Mouse (Mus musculus) stomach, embryonic 14.5 days (tissue): Measurements from ENCODE around the gene Cx3cr1. TPM values are rescaled to one million over a fixed set of nuclear protein-coding genes. Genes with fewer than 3 reads are reported as not detected.

Experiments used
- ATAC-seq: fragments of 200-750 bp; cut with Nextera tagmentation; 2 replicates; pipeline ENCODE4 v1.8.0; 2017; ENCODE audit warnings: low read depth, moderate TSS enrichment; ENCODE audit not compliant: insufficient number of reproducible peaks, insufficient read depth, low FRiP score
- H3K27ac ChIP-seq: fragments of 300-500 bp; sonication (generic); 2 replicates; pipeline ENCODE4 v1.5.1; 2014; ENCODE audit warnings: mild to moderate bottlenecking, low read length, moderate library complexity, mixed read lengths
- H3K27me3 ChIP-seq: fragments of 300-500 bp; sonication (generic); 2 replicates; pipeline ENCODE4 v1.6.1; 2014; ENCODE audit warnings: low read length, control low read depth, mixed read lengths; ENCODE audit not compliant: control insufficient read depth, insufficient read depth
- H3K36me3 ChIP-seq: fragments of 300-500 bp; sonication (generic); 2 replicates; pipeline ENCODE4 v1.6.1; 2014; ENCODE audit warnings: mild to moderate bottlenecking, control low read depth, low read length, moderate library complexity, mixed read lengths; ENCODE audit not compliant: control insufficient read depth, insufficient read depth
- H3K4me1 ChIP-seq: fragments of 300-500 bp; sonication (generic); 2 replicates; pipeline ENCODE4 v1.6.1; 2014; ENCODE audit warnings: low read length, control low read depth, mixed read lengths; ENCODE audit not compliant: control insufficient read depth, insufficient read depth
- H3K4me2 ChIP-seq: fragments of 300-500 bp; sonication (generic); replicated peaks from 2 replicates; pipeline ENCODE4 v1.6.1; 2014; ENCODE audit warnings: low read depth, low read length, control low read depth
- H3K4me3 ChIP-seq: fragments of 300-500 bp; sonication (generic); 2 replicates; pipeline ENCODE4 v1.5.1; 2014; ENCODE audit warnings: low read depth, low read length, control low read depth
- H3K9ac ChIP-seq: fragments of 300-500 bp; sonication (generic); replicated peaks from 2 replicates; pipeline ENCODE4 v1.6.1; 2014; ENCODE audit warnings: low read depth, mild to moderate bottlenecking, control low read depth, low read length, moderate library complexity, mixed read lengths
- H3K9me3 ChIP-seq: fragments of 300-500 bp; sonication (generic); 2 replicates; pipeline ENCODE4 v1.6.1; 2016; ENCODE audit warnings: low read depth, low read length, control low read depth; ENCODE audit not compliant: control insufficient read depth
- WGBS: fragments of 180-500 bp; shearing (Covaris S2); extraction: QIAGEN DNeasy Blood & Tissue Kit; methylation state at CpG from one replicate; pipeline ENCODE4 v1.1.7; 2014; 5-methylcytosine and 5-hydroxymethylcytosine counted together
- polyA plus RNA-seq: library from polyadenylated mRNA; unstranded; fragments of >200 nt; fragmentation: Nextera tagmentation; extraction: Ambion mirVana; gene quantifications from 2 replicates; pipeline ENCODE4 v1.2.1, GENCODE M21; 2014

Cx3cr1 gene
- polyA plus RNA-seq, 1 experiment from 2014 or later: 13.7 TPM

- no peaks in the 10 kb centered on the region for H3K4me1 ChIP-seq
- no peak overlapping the region for H3K4me3 ChIP-seq
- no peak overlapping the region for H3K4me2 ChIP-seq
- 72% methylated on average over 3 of the region's 3 CpGs for WGBS
- H3K27ac ChIP-seq: no peak overlapping the region
- ATAC-seq: no peak
- H3K9ac ChIP-seq: no peak overlapping the region
- no peaks in the 10 kb centered on the region for H3K27me3 ChIP-seq
- H3K9me3 ChIP-seq: no peaks in the 10 kb centered on the region
- H3K36me3 ChIP-seq: no peaks in the 10 kb centered on the region
These were observed 10.9 kb downstream of the Cx3cr1 start for GRCm38 (mm10) chr9:120058730-120059129.

- H3K4me3 ChIP-seq: no peak overlapping the region
- no peaks in the 10 kb centered on the region for H3K9me3 ChIP-seq
- H3K4me2 ChIP-seq: no peak overlapping the region
- H3K27ac ChIP-seq: no peak overlapping the region
- ATAC-seq: no peak
- no peaks in the 10 kb centered on the region for H3K4me1 ChIP-seq
- no peaks in the 10 kb centered on the region for H3K27me3 ChIP-seq
- no peak overlapping the region for H3K9ac ChIP-seq
- WGBS: 71% methylated on average over 9 of the region's 9 CpGs
- no peaks in the 10 kb centered on the region for H3K36me3 ChIP-seq
These were observed 13.5 kb downstream of the Cx3cr1 start for GRCm38 (mm10) chr9:120056201-120056600.

GRCm38 (mm10) chr9:120054545-120055277 is 15.0 kb downstream of the Cx3cr1 start:
- no peaks in the 10 kb centered on the region for H3K36me3 ChIP-seq
- no peaks in the 10 kb centered on the region for H3K27me3 ChIP-seq
- WGBS: 48% methylated on average over 8 of the region's 8 CpGs
- no peak overlapping the region for H3K4me2 ChIP-seq
- H3K4me3 ChIP-seq: no peak overlapping the region
- no peaks in the 10 kb centered on the region for H3K4me1 ChIP-seq
- ATAC-seq: no peak
- no peak overlapping the region for H3K27ac ChIP-seq
- no peaks in the 10 kb centered on the region for H3K9me3 ChIP-seq
- H3K9ac ChIP-seq: no peak overlapping the region

GRCm38 (mm10) chr9:120049407-120049806 is 20.3 kb downstream of the Cx3cr1 start:
- Histone ChIP-seq H3K4me1 (no peaks in the 10 kb centered on the region), H3K9me3 (no peaks in the 10 kb centered on the region), H3K4me3 (no peak overlapping the region), H3K4me2 (no peak overlapping the region), H3K36me3 (no peaks in the 10 kb centered on the region), H3K27ac (no peak overlapping the region), H3K9ac (no peak overlapping the region), H3K27me3 (no peaks in the 10 kb centered on the region)
- ATAC-seq: no peak
- 70% methylated on average over 3 of the region's 3 CpGs for WGBS

- Histone ChIP-seq H3K27me3 (no peaks in the 10 kb centered on the region), H3K36me3 (no peaks in the 10 kb centered on the region), H3K4me2 (no peak overlapping the region), H3K4me3 (no peak overlapping the region), H3K4me1 (no peaks in the 10 kb centered on the region), H3K27ac (no peak overlapping the region), H3K9ac (no peak overlapping the region), H3K9me3 (no peaks in the 10 kb centered on the region)
- no peak for ATAC-seq
- WGBS: 66% methylated on average over 6 of the region's 6 CpGs
These were observed 21.2 kb downstream of the Cx3cr1 start for GRCm38 (mm10) chr9:120048495-120048894.

GRCm38 (mm10) chr9:120043115-120043514 is 26.6 kb downstream of the Cx3cr1 start:
- Histone ChIP-seq H3K27ac (no peak overlapping the region), H3K4me1 (no peaks in the 10 kb centered on the region), H3K4me3 (no peak overlapping the region), H3K9me3 (no peaks in the 10 kb centered on the region), H3K36me3 (no peaks in the 10 kb centered on the region), H3K4me2 (no peak overlapping the region), H3K27me3 (no peaks in the 10 kb centered on the region), H3K9ac (no peak overlapping the region)
- WGBS: 85% methylated on average over 7 of the region's 7 CpGs
- no peak for ATAC-seq

GRCm38 (mm10) chr9:120037414-120037813 is 32.3 kb downstream of the Cx3cr1 start:
- Histone ChIP-seq H3K27ac (no peak overlapping the region), H3K36me3 (no peaks in the 10 kb centered on the region), H3K4me2 (no peak overlapping the region), H3K9me3 (no peaks in the 10 kb centered on the region), H3K4me3 (no peak overlapping the region), H3K4me1 (no peaks in the 10 kb centered on the region), H3K9ac (no peak overlapping the region), H3K27me3 (no peaks in the 10 kb centered on the region)
- 77% methylated on average over 7 of the region's 7 CpGs for WGBS
- no peak for ATAC-seq

- no peak overlapping the region for H3K27ac ChIP-seq
- H3K4me1 ChIP-seq: no peaks in the 10 kb centered on the region
- no peak for ATAC-seq
These were observed 35.3 kb downstream of the Cx3cr1 start for GRCm38 (mm10) chr9:120034375-120034774.

GRCm38 (mm10) chr9:120032710-120033109 is 37.0 kb downstream of the Cx3cr1 start:
- Histone ChIP-seq H3K9ac (no peak overlapping the region), H3K27me3 (no peaks in the 10 kb centered on the region), H3K27ac (no peak overlapping the region), H3K9me3 (no peaks in the 10 kb centered on the region), H3K4me2 (no peak overlapping the region), H3K4me3 (no peak overlapping the region), H3K4me1 (no peaks in the 10 kb centered on the region), H3K36me3 (no peaks in the 10 kb centered on the region)
- ATAC-seq: peak; percentile 78
- WGBS: 64% methylated on average over 6 of the region's 6 CpGs

More at GRCm38 (mm10) chr9:120034375-120034774, 35.3 kb downstream of the Cx3cr1 start:
- Histone ChIP-seq H3K4me2 (no peak overlapping the region), H3K27me3 (no peaks in the 10 kb centered on the region), H3K36me3 (no peaks in the 10 kb centered on the region), H3K9me3 (no peaks in the 10 kb centered on the region), H3K9ac (no peak overlapping the region), H3K4me3 (no peak overlapping the region)
- WGBS: 73% methylated on average over 8 of the region's 8 CpGs
